Mouse (Mus musculus) lung, adult 10 weeks (tissue): ENCODE measurements around the gene Aldh1l2. TPM values are rescaled to one million over a fixed set of nuclear protein-coding genes. Genes with fewer than 3 reads are reported as not detected.

Experiments used
- polyA plus RNA-seq: library from polyadenylated mRNA; stranded (reverse); fragments of 350-450 nt; fragmentation: Illumina TruSeq; extraction: RNeasy Lipid Tissue Mini Kit (QIAGEN cat#74804); gene quantifications from one replicate; pipeline ENCODE4 v1.2.3, GENCODE M21; 2014; ENCODE audit warnings: low read depth, low replicate concordance; ENCODE audit not compliant: insufficient read depth

Aldh1l2 gene
- polyA plus RNA-seq: 0.30 TPM

DNA sequence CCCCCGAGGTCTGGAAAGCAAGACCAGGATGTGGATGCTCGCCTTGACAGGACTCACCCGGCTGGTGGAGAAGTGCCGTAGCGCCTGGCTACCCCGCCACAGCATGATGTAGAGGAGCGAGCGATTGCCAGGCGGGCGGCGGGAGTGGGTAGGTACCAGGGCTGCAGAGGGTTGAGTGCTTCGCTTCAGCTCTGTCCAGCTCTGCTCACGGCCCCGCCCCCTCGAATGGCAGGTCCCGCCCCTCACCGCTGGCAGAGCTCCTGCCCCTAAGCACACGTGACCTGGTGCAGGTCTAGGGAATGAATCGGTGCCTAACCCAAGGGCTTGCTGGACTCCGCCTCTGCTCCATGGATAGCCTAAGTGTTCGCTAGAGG, at the start of gene Aldh1l2:
Aldh1l2 (minus strand) TSS at position 231 of the 374 bp plus-strand sequence.

GRCm38 (mm10) chr10:83543439-83544102, 9.6 kb upstream of the Aldh1l2 start, which contains the start of gene Washc4:
TSS of gene Washc4 (plus strand) at chr10:83543752.

Other genes with a start within 250 kb of the Aldh1l2 start
- 2.2 TPM for gene Slc41a2, start 196.3 kb downstream of the Aldh1l2 start, polyA plus RNA-seq
- gene D10Wsu102e, start 173.9 kb downstream of the Aldh1l2 start, polyA plus RNA-seq: 0.22 TPM
- gene Washc4, start 9.6 kb upstream of the Aldh1l2 start, polyA plus RNA-seq: 7.7 TPM
- gene Appl2, start 114.6 kb upstream of the Aldh1l2 start, polyA plus RNA-seq: 33.8 TPM
- 4.2 TPM for gene 1500009L16Rik, start 188.7 kb upstream of the Aldh1l2 start, polyA plus RNA-seq